Mouse (Mus musculus): Measurements from ENCODE around the gene Smco3.

- TF ChIP-seq CTCF (IDR thresholded peaks at IDR 0.05; ENCODE audit: low read depth, low read length) (no peak), POLR2A (IDR thresholded peaks at IDR 0.05; ENCODE audit: borderline replicate concordance, low read depth, low read length) (no peak)
These were observed 26.2 kb downstream of the Smco3 start for GRCm38 (mm10) chr6:136809077-136809476.

Data from bone marrow macrophage, adult 2 months (primary cell).